Mouse (Mus musculus) forebrain, embryonic 11.5 days (tissue): Measurements from ENCODE around the gene Cfap299. TPM values are rescaled to one million over a fixed set of nuclear protein-coding genes. Genes with fewer than 3 reads are reported as not detected.

ENCODE experiments used
- ATAC-seq: fragments of 200-750 bp; cut with Nextera tagmentation; replicated peaks from 2 replicates; pipeline ENCODE4 v1.8.0; 2017; ENCODE audit warnings: moderate TSS enrichment; ENCODE audit not compliant: low FRiP score
- DNase-seq: peaks from one replicate; pipeline ENCODE4 v3.0.0-alpha.2; 2017; ENCODE audit warnings: low spot score
- H3K27ac ChIP-seq: fragments of 300-500 bp; sonication (generic); 2 replicates; pipeline ENCODE4 v1.5.1; 2014; ENCODE audit warnings: low read depth, low read length
- H3K27me3 ChIP-seq: fragments of 300-500 bp; sonication (generic); 2 replicates; pipeline ENCODE4 v1.6.1; 2014; ENCODE audit warnings: mild to moderate bottlenecking, low read length, mixed read lengths; ENCODE audit not compliant: control insufficient read depth, insufficient read depth
- H3K36me3 ChIP-seq: fragments of 300-500 bp; sonication (generic); 2 replicates; pipeline ENCODE4 v1.6.1; 2014; ENCODE audit warnings: mild to moderate bottlenecking, low read length, moderate library complexity, mixed read lengths; ENCODE audit not compliant: control insufficient read depth, insufficient read depth
- H3K4me1 ChIP-seq: fragments of 300-500 bp; sonication (generic); replicated peaks from 2 replicates; pipeline ENCODE4 v1.6.1; 2014; ENCODE audit warnings: low read length, mixed read lengths; ENCODE audit not compliant: control insufficient read depth, insufficient read depth
- H3K4me2 ChIP-seq: fragments of 300-500 bp; sonication (generic); 2 replicates; pipeline ENCODE4 v1.6.1; 2014; ENCODE audit warnings: low read depth, mild to moderate bottlenecking, low read length, moderate library complexity, mixed read lengths; ENCODE audit not compliant: severe bottlenecking
- H3K4me3 ChIP-seq: fragments of 300-500 bp; sonication (generic); 2 replicates; pipeline ENCODE4 v1.5.1; 2014; ENCODE audit warnings: low read depth, low read length
- H3K9ac ChIP-seq: fragments of 300-500 bp; sonication (generic); 2 replicates; pipeline ENCODE4 v1.6.1; 2014; ENCODE audit warnings: low read length
- H3K9me3 ChIP-seq: fragments of 300-500 bp; sonication (generic); 2 replicates; pipeline ENCODE4 v1.6.1; 2016; ENCODE audit warnings: low read length, mixed read lengths; ENCODE audit not compliant: control insufficient read depth
- WGBS: fragments of 180-500 bp; shearing (Covaris S2); extraction: QIAGEN DNeasy Blood & Tissue Kit; methylation state at CpG from one replicate; pipeline ENCODE4 v1.1.7; 2014; 5-methylcytosine and 5-hydroxymethylcytosine counted together
- polyA plus RNA-seq: library from polyadenylated mRNA; unstranded; fragments of >200 nt; fragmentation: Nextera tagmentation; extraction: Ambion mirVana; gene quantifications from 2 replicates; pipeline ENCODE4 v1.2.1, GENCODE M21; 2014

Gene Cfap299
- polyA plus RNA-seq, 1 experiment from 2014 or later, result 0.23 TPM

DNA sequence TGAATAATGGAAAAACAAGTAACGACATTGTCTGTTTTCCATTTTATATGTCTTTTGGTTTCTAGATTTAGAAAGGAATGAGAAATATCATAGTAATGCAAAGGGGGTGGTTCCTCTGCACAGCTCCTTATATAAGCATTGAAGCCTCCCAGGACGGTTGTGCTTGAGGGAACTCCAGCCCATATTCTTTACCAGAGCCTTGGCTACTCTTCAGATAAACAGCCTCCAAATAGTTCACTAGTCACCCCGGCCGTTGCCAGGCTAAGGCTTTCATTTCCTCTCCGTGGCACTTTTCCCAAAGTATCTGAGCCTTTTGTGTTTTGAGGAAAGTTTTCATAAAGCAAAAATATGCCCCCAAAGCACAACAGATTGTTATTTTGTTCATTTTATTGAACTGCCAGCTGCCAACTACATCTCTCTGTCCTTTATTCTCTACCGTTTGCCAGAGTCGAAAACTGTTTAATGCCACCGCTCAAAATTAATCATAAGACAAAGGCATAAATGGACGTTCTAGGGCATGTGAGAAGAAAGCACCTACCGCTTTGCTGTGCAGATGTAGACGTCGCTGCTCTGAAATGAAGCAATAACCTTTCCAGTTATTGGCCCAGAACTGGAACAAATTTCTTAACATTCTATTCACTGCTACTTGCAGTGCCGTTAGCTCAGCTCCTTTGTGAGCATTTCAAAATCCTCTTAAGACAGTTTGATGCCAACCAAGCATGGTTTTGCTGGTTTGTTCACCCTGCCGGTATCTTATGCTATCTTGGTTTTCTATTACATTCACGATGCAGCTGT is 433.0 kb downstream of the Cfap299 start:
- no peak overlapping the region for H3K9ac ChIP-seq
- no peaks in the 10 kb centered on the region for H3K36me3 ChIP-seq
- DNase-seq (no peak), ATAC-seq (no peak)
- no peaks in the 10 kb centered on the region for H3K9me3 ChIP-seq
- no peaks in the 10 kb centered on the region for H3K27me3 ChIP-seq
- 78% methylated on average over 15 of the region's 15 CpGs for WGBS
- no peak overlapping the region for H3K27ac ChIP-seq
- no peak overlapping the region for H3K4me2 ChIP-seq
- H3K4me3 ChIP-seq, result no peak overlapping the region
- no peaks in the 10 kb centered on the region for H3K4me1 ChIP-seq

DNA sequence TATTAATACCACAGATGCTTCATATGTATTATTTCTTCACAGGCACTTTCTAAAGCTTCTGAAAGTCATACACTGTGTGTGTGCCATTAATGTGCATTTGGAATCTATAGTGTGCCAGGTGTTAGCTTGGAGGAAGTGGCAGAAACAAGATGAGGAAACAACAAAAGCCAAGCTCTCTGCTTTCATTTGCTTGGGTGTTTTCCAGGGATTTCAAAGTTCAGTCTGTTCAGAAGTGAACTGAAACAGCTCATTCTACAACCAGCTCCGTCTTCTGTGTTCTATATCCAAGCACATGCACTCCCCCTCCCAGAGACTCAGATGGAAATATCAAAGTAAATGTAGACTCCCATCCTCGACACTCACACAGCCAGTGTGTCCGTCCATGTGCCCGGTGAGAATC is 449.5 kb downstream of the Cfap299 start:
- no peak overlapping the region for H3K4me3 ChIP-seq
- no peak for DNase-seq

DNA sequence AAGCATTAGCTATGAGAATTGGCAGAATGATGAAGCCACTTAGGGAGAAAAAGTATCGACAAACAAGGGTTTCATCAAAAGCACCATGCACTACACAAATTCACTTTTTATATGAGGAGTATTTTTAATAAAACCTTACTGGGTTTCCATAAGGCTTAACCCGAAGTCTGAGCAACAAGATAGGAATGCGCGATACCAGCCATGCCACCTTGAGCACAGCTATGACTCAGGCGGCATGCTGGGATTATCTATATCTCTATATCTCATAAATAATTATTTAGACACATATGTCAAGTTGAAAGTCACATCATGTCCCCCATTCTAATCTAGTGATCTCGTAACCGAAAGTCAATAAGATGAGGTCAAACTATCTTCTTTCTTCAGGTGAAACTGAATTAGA is 453.0 kb downstream of the Cfap299 start:
- Histone ChIP-seq H3K9ac (no peak overlapping the region), H3K27ac (no peak overlapping the region), H3K4me3 (no peak overlapping the region), H3K4me2 (no peak overlapping the region), H3K9me3 (no peaks in the 10 kb centered on the region), H3K27me3 (no peaks in the 10 kb centered on the region), H3K4me1 (no peaks in the 10 kb centered on the region), H3K36me3 (no peaks in the 10 kb centered on the region)
- WGBS, result 96% methylated on average over 7 of the region's 7 CpGs
- ATAC-seq (no peak), DNase-seq (no peak)

More for the DNA sequence above, 449.5 kb downstream of the Cfap299 start:
- 87% methylated on average over 4 of the region's 4 CpGs for WGBS
- no peak overlapping the region for H3K27ac ChIP-seq
- H3K9me3 ChIP-seq, result no peaks in the 10 kb centered on the region
- no peaks in the 10 kb centered on the region for H3K36me3 ChIP-seq
- no peak overlapping the region for H3K4me2 ChIP-seq
- H3K27me3 ChIP-seq, result no peaks in the 10 kb centered on the region
- no peak for ATAC-seq
- no peak overlapping the region for H3K9ac ChIP-seq
- no peaks in the 10 kb centered on the region for H3K4me1 ChIP-seq

DNA sequence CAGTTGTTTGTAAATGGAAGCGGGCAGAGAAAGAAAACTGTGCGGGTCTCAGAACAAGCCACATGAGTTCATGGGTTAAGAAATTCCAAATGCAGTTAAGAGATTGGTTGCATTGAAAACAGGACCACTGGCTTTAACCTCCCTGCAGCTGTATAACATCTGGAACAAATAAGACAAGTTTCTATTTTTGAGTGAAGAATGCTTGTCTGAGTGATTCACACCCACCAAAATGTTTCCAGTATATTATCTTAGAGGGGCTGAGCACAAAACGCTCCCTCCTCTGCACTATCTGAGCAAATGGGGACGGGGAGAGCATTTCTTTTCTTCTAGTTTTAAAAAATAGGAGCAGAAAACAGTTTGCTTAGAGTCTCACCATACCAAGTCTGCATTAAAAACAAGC is 458.6 kb downstream of the Cfap299 start:
- H3K9ac ChIP-seq, result no peak overlapping the region

DNA sequence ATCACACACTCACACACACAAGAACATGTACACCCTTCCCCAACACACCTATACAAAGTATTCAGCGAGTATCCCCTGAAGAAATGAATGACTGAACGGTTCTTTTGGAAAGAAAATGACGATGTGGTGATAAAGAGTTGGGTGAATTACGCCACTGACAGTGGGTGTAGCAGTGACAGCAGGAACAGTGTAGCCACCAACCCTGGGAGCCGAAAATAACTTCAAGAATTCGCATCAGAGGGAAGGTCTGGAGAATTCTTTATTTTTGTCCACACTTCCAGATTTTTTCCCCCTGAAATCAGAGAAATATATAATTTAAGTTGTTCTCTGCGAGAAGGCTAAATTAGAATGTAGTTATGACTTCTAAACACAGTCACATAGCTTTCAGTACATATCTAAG is 459.5 kb downstream of the Cfap299 start:
- WGBS, result 93% methylated on average over 7 of the region's 7 CpGs
- Histone ChIP-seq H3K36me3 (no peaks in the 10 kb centered on the region), H3K9ac (no peak overlapping the region), H3K9me3 (no peaks in the 10 kb centered on the region), H3K4me1 (no peaks in the 10 kb centered on the region), H3K4me3 (no peak overlapping the region), H3K27ac (no peak overlapping the region), H3K4me2 (no peak overlapping the region), H3K27me3 (no peaks in the 10 kb centered on the region)
- no peak for ATAC-seq
- no peak for DNase-seq

More for the DNA sequence above, 458.6 kb downstream of the Cfap299 start:
- no peak overlapping the region for H3K4me2 ChIP-seq
- ATAC-seq, result no peak
- H3K36me3 ChIP-seq, result no peaks in the 10 kb centered on the region
- 85% methylated on average over 4 of the region's 4 CpGs for WGBS
- no peak for DNase-seq
- no peak overlapping the region for H3K27ac ChIP-seq
- H3K4me1 ChIP-seq, result no peaks in the 10 kb centered on the region
- no peaks in the 10 kb centered on the region for H3K27me3 ChIP-seq
- no peaks in the 10 kb centered on the region for H3K9me3 ChIP-seq
- H3K4me3 ChIP-seq, result no peak overlapping the region

DNA sequence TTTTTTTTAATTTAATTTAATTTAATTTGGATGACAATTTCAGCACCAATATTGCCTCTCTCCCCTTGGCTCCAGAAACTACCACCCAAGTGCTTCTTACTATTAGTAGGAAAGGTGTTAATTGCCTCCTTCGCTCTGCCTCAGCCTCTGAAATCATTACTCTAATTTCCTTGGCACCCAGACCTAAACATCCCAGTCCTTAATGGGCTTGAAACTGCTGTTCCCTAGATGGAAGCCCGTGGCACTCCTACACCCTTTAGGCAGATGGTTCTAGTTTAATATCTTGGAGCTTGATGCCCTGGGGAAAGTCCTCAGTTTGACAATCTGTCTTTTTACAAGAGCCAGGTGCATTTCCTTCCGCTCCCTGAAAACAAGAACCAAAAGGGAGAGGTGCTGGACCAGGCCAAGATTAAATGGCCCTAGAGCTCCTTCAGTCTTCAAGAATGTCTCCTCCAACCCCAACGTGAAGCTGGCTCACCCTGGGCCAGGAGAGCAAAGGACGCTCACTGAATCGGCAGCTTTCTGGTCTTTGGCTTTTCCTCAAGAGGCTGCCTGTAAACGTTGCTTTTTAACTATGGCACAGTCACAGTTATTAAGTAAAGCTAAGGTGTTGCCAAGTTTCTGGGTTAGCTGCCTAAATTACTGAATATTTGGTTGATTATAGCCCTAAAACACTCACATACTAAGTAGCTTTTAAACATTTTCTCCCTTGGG is 461.9 kb downstream of the Cfap299 start:
- Histone ChIP-seq H3K9me3 (no peaks in the 10 kb centered on the region), H3K4me2 (no peak overlapping the region), H3K9ac (no peak overlapping the region), H3K27ac (no peak overlapping the region), H3K27me3 (no peaks in the 10 kb centered on the region), H3K4me1 (no peaks in the 10 kb centered on the region), H3K36me3 (no peaks in the 10 kb centered on the region), H3K4me3 (no peak overlapping the region)
- ATAC-seq (no peak), DNase-seq (no peak)
- WGBS, result 78% methylated on average over 7 of the region's 7 CpGs

DNA sequence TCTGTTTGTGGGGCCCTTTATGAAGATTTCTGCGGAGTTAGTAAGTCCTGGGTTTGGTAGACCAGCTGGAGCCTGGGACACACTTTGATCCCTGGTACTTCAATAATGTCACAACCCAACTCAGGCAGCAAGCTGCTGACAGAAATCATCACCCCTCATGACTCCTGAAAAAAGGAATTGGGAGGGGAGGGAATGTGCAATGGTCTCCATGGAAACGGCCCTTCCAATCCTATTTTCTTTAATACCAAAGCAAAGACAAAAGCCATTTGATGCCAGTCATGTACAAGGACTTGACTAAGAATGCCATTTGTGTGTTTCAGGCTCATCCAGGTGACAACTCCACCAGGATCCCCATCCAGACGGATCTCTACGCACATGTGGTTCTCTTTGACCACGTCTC is 472.4 kb downstream of the Cfap299 start:
- 56% methylated on average over 5 of the region's 5 CpGs for WGBS
- DNase-seq (no peak), ATAC-seq (no peak)
- Histone ChIP-seq H3K4me2 (no peak overlapping the region), H3K4me1 (no peaks in the 10 kb centered on the region; the same call in 1 of the 2 replicates), H3K9me3 (no peaks in the 10 kb centered on the region), H3K9ac (no peak overlapping the region), H3K27ac (no peak overlapping the region), H3K4me3 (no peak overlapping the region), H3K27me3 (no peaks in the 10 kb centered on the region), H3K36me3 (no peaks in the 10 kb centered on the region)

DNA sequence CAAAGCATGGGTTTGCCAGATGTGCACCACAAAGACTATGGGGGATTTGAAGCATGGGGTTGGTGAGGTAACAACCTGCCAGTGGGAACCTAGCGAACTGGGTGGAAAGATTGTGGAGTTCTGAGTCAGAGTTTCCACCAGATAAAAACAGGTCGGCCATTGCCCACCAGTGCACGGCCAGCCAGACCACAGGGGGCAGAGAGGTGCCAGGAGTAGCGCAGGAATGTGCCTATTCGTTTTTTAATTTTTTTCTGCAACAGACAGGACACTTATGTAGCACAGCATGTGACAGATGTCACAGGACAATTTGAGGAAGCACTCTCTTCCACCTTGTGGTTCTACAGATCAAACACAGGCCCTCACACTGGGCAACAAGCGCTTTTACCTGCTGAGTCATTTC is 475.7 kb downstream of the Cfap299 start:
- Histone ChIP-seq H3K4me2 (no peak overlapping the region), H3K4me3 (no peak overlapping the region), H3K9ac (no peak overlapping the region), H3K9me3 (no peaks in the 10 kb centered on the region), H3K27ac (no peak overlapping the region), H3K4me1 (no peaks in the 10 kb centered on the region; the same call in 1 of the 2 replicates), H3K36me3 (no peaks in the 10 kb centered on the region), H3K27me3 (no peaks in the 10 kb centered on the region)
- ATAC-seq (no peak), DNase-seq (no peak)
- WGBS, result 86% methylated on average over 6 of the region's 6 CpGs
